Mouse (Mus musculus) kidney, embryonic 16.5 days (tissue): ENCODE measurements at regions not wholly inside any gene's neighbourhood (a gene's known extent, or its start where the extent isn't known, plus 50 kb on each side); places are given as distances from the start of the nearest gene placed in this dataset.

Source experiments
- ATAC-seq: fragments of 200-750 bp; cut with Nextera tagmentation; 2 replicates; pipeline ENCODE4 v1.8.0; 2017; ENCODE audit warnings: moderate TSS enrichment; ENCODE audit not compliant: low FRiP score, low TSS enrichment
- H3K27ac ChIP-seq: fragments of 300-500 bp; sonication (generic); 2 replicates; pipeline ENCODE4 v1.5.1; 2014; ENCODE audit warnings: low read length
- H3K27me3 ChIP-seq: fragments of 300-500 bp; sonication (generic); 2 replicates; pipeline ENCODE4 v1.6.1; 2014; ENCODE audit warnings: low read length, control low read depth, mixed read lengths; ENCODE audit not compliant: insufficient read depth
- H3K36me3 ChIP-seq: fragments of 300-500 bp; sonication (generic); 2 replicates; pipeline ENCODE4 v1.6.1; 2014; ENCODE audit warnings: low read length, control low read depth, mixed read lengths; ENCODE audit not compliant: insufficient read depth
- H3K4me1 ChIP-seq: fragments of 300-500 bp; sonication (generic); 2 replicates; pipeline ENCODE4 v1.6.1; 2014; ENCODE audit warnings: low read length, control low read depth, mixed read lengths; ENCODE audit not compliant: insufficient read depth
- H3K4me2 ChIP-seq: fragments of 300-500 bp; sonication (generic); replicated peaks from 2 replicates; pipeline ENCODE4 v1.6.1; 2014; ENCODE audit warnings: low read depth, low read length
- H3K4me3 ChIP-seq: fragments of 300-500 bp; sonication (generic); 2 replicates; pipeline ENCODE4 v1.5.1; 2014; ENCODE audit warnings: mild to moderate bottlenecking, low read length
- H3K9ac ChIP-seq: fragments of 300-500 bp; sonication (generic); replicated peaks from 2 replicates; pipeline ENCODE4 v1.6.1; 2014; ENCODE audit warnings: low read length
- H3K9me3 ChIP-seq: fragments of 300-500 bp; sonication (generic); 2 replicates; pipeline ENCODE4 v1.6.1; 2016; ENCODE audit warnings: low read length, control low read depth
- WGBS: fragments of 180-500 bp; shearing (Covaris S2); extraction: QIAGEN DNeasy Blood & Tissue Kit; methylation state at CpG from one replicate; pipeline ENCODE4 v1.1.7; 2014; 5-methylcytosine and 5-hydroxymethylcytosine counted together

- no peaks in the 10 kb centered on the region for H3K9me3 ChIP-seq
- WGBS, result 73% methylated on average over 12 of the region's 12 CpGs
- no peak overlapping the region for H3K4me2 ChIP-seq
- H3K4me3 ChIP-seq, result no peak overlapping the region
- peaks cover 10% of the 10 kb centered on the region; the same call in 1 of the 2 replicates for H3K4me1 ChIP-seq
- no peak overlapping the region for H3K27ac ChIP-seq
- no peak for ATAC-seq
- no peaks in the 10 kb centered on the region for H3K27me3 ChIP-seq
- no peaks in the 10 kb centered on the region for H3K36me3 ChIP-seq
- H3K9ac ChIP-seq, result no peak overlapping the region
Observed at GRCm38 (mm10) chr17:9756675-9757074, 87.2 kb upstream of the Pabpc6 start.

GRCm38 (mm10) chr17:9756196-9756595 lies 86.7 kb upstream of the Pabpc6 start:
- Histone ChIP-seq H3K36me3 (no peaks in the 10 kb centered on the region), H3K9me3 (no peaks in the 10 kb centered on the region), H3K4me1 (peaks cover 10% of the 10 kb centered on the region; the same call in 1 of the 2 replicates), H3K9ac (no peak overlapping the region), H3K27me3 (no peaks in the 10 kb centered on the region), H3K4me3 (no peak overlapping the region), H3K27ac (no peak overlapping the region), H3K4me2 (no peak overlapping the region)
- 50% methylated on average over 3 of the region's 3 CpGs for WGBS
- ATAC-seq, result no peak

GRCm38 (mm10) chr17:9755576-9755975 lies 86.1 kb upstream of the Pabpc6 start:
- ATAC-seq, result no peak
- H3K27ac ChIP-seq, result no peak overlapping the region
- H3K36me3 ChIP-seq, result no peaks in the 10 kb centered on the region
- no peak overlapping the region for H3K4me2 ChIP-seq
- no peak overlapping the region for H3K4me3 ChIP-seq
- H3K4me1 ChIP-seq, result peaks cover 10% of the 10 kb centered on the region; the same call in 1 of the 2 replicates
- H3K9ac ChIP-seq, result no peak overlapping the region
- 82% methylated on average over 4 of the region's 4 CpGs for WGBS
- H3K9me3 ChIP-seq, result no peaks in the 10 kb centered on the region
- H3K27me3 ChIP-seq, result no peaks in the 10 kb centered on the region

- Histone ChIP-seq H3K27ac (no peak overlapping the region), H3K4me3 (no peak overlapping the region), H3K36me3 (no peaks in the 10 kb centered on the region), H3K27me3 (no peaks in the 10 kb centered on the region), H3K4me2 (no peak overlapping the region), H3K4me1 (peaks cover 6% of the 10 kb centered on the region; the same call in 1 of the 2 replicates), H3K9me3 (no peaks in the 10 kb centered on the region), H3K9ac (no peak overlapping the region)
- ATAC-seq, result no peak
- WGBS, result 81% methylated on average over 2 of the region's 2 CpGs
Observed at GRCm38 (mm10) chr17:9754884-9755405, 85.4 kb upstream of the Pabpc6 start.

GRCm38 (mm10) chr17:9752848-9753247 lies 83.3 kb upstream of the Pabpc6 start:
- no peak for ATAC-seq

GRCm38 (mm10) chr17:9751348-9752170 lies 82.0 kb upstream of the Pabpc6 start:
- no peak for ATAC-seq
- H3K9me3 ChIP-seq, result no peaks in the 10 kb centered on the region
- no peaks in the 10 kb centered on the region for H3K4me1 ChIP-seq
- H3K4me2 ChIP-seq, result no peak overlapping the region
- 42% methylated on average over 13 of the region's 13 CpGs for WGBS
- no peak overlapping the region for H3K27ac ChIP-seq
- H3K4me3 ChIP-seq, result no peak overlapping the region
- no peaks in the 10 kb centered on the region for H3K36me3 ChIP-seq
- no peak overlapping the region for H3K9ac ChIP-seq
- H3K27me3 ChIP-seq, result no peaks in the 10 kb centered on the region

More at GRCm38 (mm10) chr17:9752848-9753247, 83.3 kb upstream of the Pabpc6 start:
- Histone ChIP-seq H3K4me1 (no peaks in the 10 kb centered on the region), H3K36me3 (no peaks in the 10 kb centered on the region), H3K9ac (no peak overlapping the region), H3K9me3 (no peaks in the 10 kb centered on the region), H3K4me3 (no peak overlapping the region), H3K4me2 (no peak overlapping the region), H3K27ac (no peak overlapping the region), H3K27me3 (no peaks in the 10 kb centered on the region)
- WGBS, result 86% methylated on average over 4 of the region's 4 CpGs

GRCm38 (mm10) chr17:9750046-9750445 lies 80.5 kb upstream of the Pabpc6 start:
- no peaks in the 10 kb centered on the region for H3K27me3 ChIP-seq
- WGBS, result 84% methylated on average over 8 of the region's 8 CpGs
- H3K4me3 ChIP-seq, result no peak overlapping the region
- no peak overlapping the region for H3K4me2 ChIP-seq
- no peaks in the 10 kb centered on the region for H3K36me3 ChIP-seq
- no peaks in the 10 kb centered on the region for H3K9me3 ChIP-seq
- no peak overlapping the region for H3K27ac ChIP-seq
- ATAC-seq, result no peak
- H3K9ac ChIP-seq, result no peak overlapping the region
- no peaks in the 10 kb centered on the region for H3K4me1 ChIP-seq

GRCm38 (mm10) chr17:9749301-9749700 lies 79.8 kb upstream of the Pabpc6 start:
- no peaks in the 10 kb centered on the region for H3K9me3 ChIP-seq
- H3K27me3 ChIP-seq, result no peaks in the 10 kb centered on the region
- WGBS, result 95% methylated on average over 3 of the region's 3 CpGs
- H3K27ac ChIP-seq, result no peak overlapping the region
- no peak overlapping the region for H3K9ac ChIP-seq
- no peaks in the 10 kb centered on the region for H3K4me1 ChIP-seq
- H3K36me3 ChIP-seq, result no peaks in the 10 kb centered on the region
- no peak overlapping the region for H3K4me3 ChIP-seq
- no peak overlapping the region for H3K4me2 ChIP-seq
- no peak for ATAC-seq

GRCm38 (mm10) chr17:9747893-9748292 lies 78.4 kb upstream of the Pabpc6 start:
- H3K4me3 ChIP-seq, result no peak overlapping the region
- no peaks in the 10 kb centered on the region for H3K4me1 ChIP-seq
- no peaks in the 10 kb centered on the region for H3K27me3 ChIP-seq
- no peaks in the 10 kb centered on the region for H3K36me3 ChIP-seq
- H3K4me2 ChIP-seq, result no peak overlapping the region
- ATAC-seq, result no peak
- no peak overlapping the region for H3K27ac ChIP-seq
- 92% methylated on average over 2 of the region's 2 CpGs for WGBS
- H3K9ac ChIP-seq, result no peak overlapping the region
- H3K9me3 ChIP-seq, result no peaks in the 10 kb centered on the region

GRCm38 (mm10) chr17:9743342-9743741 lies 73.8 kb upstream of the Pabpc6 start:
- Histone ChIP-seq H3K27ac (no peak overlapping the region), H3K4me2 (no peak overlapping the region), H3K9ac (no peak overlapping the region), H3K4me1 (no peaks in the 10 kb centered on the region), H3K9me3 (no peaks in the 10 kb centered on the region), H3K27me3 (no peaks in the 10 kb centered on the region), H3K4me3 (no peak overlapping the region), H3K36me3 (no peaks in the 10 kb centered on the region)
- WGBS, result 82% methylated on average over 5 of the region's 5 CpGs
- ATAC-seq, result no peak
